Mouse (Mus musculus) intestine, embryonic 15.5 days (tissue): Measurements from ENCODE around the gene Taf5. TPM values are rescaled to one million over a fixed set of nuclear protein-coding genes. Genes with fewer than 3 reads are reported as not detected.

ENCODE experiments used
- ATAC-seq: fragments of 200-750 bp; cut with Nextera tagmentation; 2 replicates; pipeline ENCODE4 v1.8.0; 2017; ENCODE audit warnings: moderate TSS enrichment, moderate library complexity
- H3K27ac ChIP-seq: fragments of 300-500 bp; sonication (generic); 2 replicates; pipeline ENCODE4 v1.5.1; 2015; ENCODE audit warnings: mild to moderate bottlenecking, inconsistent platforms
- H3K27me3 ChIP-seq: fragments of 300-500 bp; sonication (generic); replicated peaks from 2 replicates; pipeline ENCODE4 v1.6.1; 2015; ENCODE audit warnings: inconsistent platforms
- H3K36me3 ChIP-seq: fragments of 300-500 bp; sonication (generic); 2 replicates; pipeline ENCODE4 v1.6.1; 2015; ENCODE audit warnings: inconsistent platforms
- H3K4me1 ChIP-seq: fragments of 300-500 bp; sonication (generic); replicated peaks from 2 replicates; pipeline ENCODE4 v1.6.1; 2015; ENCODE audit warnings: inconsistent platforms
- H3K4me2 ChIP-seq: fragments of 300-500 bp; sonication (generic); replicated peaks from 2 replicates; pipeline ENCODE4 v1.6.1; 2015; ENCODE audit warnings: mild to moderate bottlenecking, inconsistent platforms
- H3K4me3 ChIP-seq: fragments of 300-500 bp; sonication (generic); replicated peaks from 2 replicates; pipeline ENCODE4 v1.5.1; 2015; ENCODE audit warnings: inconsistent platforms
- H3K9ac ChIP-seq: fragments of 300-500 bp; sonication (generic); 2 replicates; pipeline ENCODE4 v1.6.1; 2015; ENCODE audit warnings: inconsistent platforms
- H3K9me3 ChIP-seq: fragments of 300-500 bp; sonication (generic); 2 replicates; pipeline ENCODE4 v1.6.1; 2016; ENCODE audit warnings: inconsistent platforms
- WGBS: fragments of 180-500 bp; shearing (Covaris S2); methylation state at CpG from one replicate; pipeline ENCODE4 v1.1.7; 2015; 5-methylcytosine and 5-hydroxymethylcytosine counted together
- polyA plus RNA-seq: library from polyadenylated mRNA; unstranded; fragments of >200 nt; fragmentation: Nextera tagmentation; extraction: Ambion mirVana; gene quantifications from 2 replicates; pipeline ENCODE4 v1.2.1, GENCODE M21; 2015

Gene Taf5
- polyA plus RNA-seq, 1 experiment from 2014 or later: 5.0 TPM

DNA sequence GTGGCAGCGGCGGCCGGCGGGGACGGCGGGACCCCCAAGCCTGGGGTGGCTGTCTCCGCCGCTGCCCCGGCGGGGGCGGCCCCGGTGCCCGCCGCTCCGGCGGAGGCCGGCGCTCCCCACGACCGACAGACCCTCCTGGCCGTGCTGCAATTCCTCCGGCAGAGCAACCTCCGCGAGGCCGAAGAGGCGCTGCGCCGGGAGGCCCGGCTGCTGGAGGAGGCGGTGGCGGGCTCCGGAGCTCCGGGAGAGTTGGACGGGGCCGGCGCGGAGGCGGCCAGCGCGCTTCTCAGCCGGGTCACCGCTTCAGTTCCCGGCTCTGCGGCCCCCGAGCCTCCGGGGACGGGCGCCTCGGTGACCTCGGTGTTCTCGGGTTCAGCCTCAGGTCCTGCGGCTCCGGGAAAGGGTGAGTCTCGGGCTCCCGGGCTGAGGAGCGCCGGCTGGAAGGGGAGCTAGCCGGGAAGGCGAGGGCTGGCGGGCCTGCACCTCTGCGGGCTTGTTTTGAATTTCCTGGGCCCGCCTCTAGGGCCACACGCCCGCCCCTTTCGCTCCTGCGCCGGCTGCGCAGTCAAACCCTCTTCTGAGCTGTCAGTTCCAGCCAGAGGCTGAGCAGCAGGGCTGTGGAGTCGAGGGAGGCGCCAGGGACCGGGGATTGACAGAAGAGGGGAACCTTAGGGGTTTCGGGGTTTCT lies 522 bp downstream of the Taf5 start:
- peak overlapping the region; percentile 97 for H3K9ac ChIP-seq
- WGBS: under 1% methylated on average over 70 of the region's 72 CpGs
- no peaks in the 10 kb centered on the region for H3K9me3 ChIP-seq
- H3K4me3 ChIP-seq: peak overlapping the region; percentile 88
- H3K27me3 ChIP-seq: no peaks in the 10 kb centered on the region
- peak; percentile 96 for ATAC-seq
- H3K27ac ChIP-seq: peak overlapping the region; percentile 83
- H3K4me1 ChIP-seq: peaks cover 6% of the 10 kb centered on the region; the same call in 1 of the 2 replicates
- peak overlapping the region; percentile 73 for H3K4me2 ChIP-seq
- H3K36me3 ChIP-seq: peaks cover 7% of the 10 kb centered on the region; the same call in 1 of the 2 replicates

DNA sequence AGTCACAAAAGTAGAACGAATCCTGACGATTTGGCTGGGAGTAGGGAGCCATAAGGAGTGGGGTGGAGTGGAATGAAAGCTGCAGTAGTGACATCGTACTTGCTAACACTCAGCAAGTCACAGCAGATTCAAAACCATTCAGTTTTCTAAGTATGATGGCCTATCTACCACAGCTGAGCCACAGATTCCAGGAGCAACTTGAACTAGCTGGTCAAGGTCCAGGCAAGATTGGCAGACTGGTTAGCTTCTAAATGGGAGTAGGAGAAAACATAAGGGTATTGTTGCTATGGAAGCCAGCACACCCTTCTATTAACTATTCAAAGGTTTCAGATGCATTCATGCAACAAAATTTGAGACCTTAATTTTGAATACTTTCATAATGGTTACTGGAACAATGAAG lies 20.7 kb downstream of the Taf5 start:
- Histone ChIP-seq H3K4me1 (peaks cover 11% of the 10 kb centered on the region; the same call in 1 of the 2 replicates), H3K4me3 (no peak overlapping the region), H3K9me3 (no peaks in the 10 kb centered on the region), H3K4me2 (no peak overlapping the region), H3K36me3 (peaks cover 14% of the 10 kb centered on the region), H3K9ac (no peak overlapping the region), H3K27ac (no peak overlapping the region), H3K27me3 (no peaks in the 10 kb centered on the region)
- WGBS: 88% methylated on average over 3 of the region's 3 CpGs
- ATAC-seq: no peak

DNA sequence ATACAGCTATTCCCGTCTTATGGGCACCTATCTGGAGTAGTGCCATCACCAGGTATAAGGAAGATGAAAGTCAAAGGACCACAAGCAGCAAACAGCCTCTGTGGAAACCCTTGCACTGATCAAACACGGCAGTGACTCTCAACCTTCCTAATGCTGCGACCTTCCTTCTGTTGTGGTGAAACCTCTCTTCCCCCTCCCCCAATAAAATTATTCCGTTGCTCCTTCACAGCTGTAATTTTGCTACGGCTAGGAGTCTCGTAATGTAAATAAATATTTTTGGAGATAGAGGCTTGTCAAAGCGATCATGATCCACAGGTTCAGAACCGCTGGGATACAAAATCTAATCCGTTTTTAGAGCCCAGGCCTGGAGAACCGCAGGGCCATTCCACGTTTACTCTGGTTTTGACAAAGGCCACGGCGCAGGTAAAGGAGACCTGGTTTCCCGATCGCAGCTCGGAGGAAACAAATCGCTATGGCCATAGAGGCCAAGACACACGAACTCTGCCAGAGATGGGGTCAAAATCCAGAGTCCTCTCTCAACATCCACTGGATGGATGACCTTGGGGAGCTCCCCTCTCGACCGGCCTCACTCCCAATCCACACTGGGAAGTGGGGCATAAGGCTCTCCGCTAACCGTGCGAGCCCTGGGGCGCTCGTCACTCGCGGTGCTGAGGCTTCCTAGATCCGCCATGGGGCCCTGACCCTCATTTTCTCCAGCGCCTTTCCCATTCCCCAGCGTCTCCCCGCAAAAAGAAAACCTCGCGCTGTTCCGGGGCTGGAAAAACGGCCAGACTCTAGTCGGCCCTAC lies 22.4 kb downstream of the Taf5 start:
- Histone ChIP-seq H3K4me3 (peak overlapping the region; percentile 89), H3K4me2 (peak overlapping the region; percentile 67), H3K9me3 (no peaks in the 10 kb centered on the region), H3K36me3 (peaks cover 3% of the 10 kb centered on the region), H3K9ac (peak overlapping the region; percentile 98), H3K4me1 (peaks cover 11% of the 10 kb centered on the region; the same call in 1 of the 2 replicates), H3K27ac (peak overlapping the region; percentile 83), H3K27me3 (no peaks in the 10 kb centered on the region)
- WGBS: under 1% methylated on average over 36 of the region's 36 CpGs
- peak; percentile 81 for ATAC-seq

DNA sequence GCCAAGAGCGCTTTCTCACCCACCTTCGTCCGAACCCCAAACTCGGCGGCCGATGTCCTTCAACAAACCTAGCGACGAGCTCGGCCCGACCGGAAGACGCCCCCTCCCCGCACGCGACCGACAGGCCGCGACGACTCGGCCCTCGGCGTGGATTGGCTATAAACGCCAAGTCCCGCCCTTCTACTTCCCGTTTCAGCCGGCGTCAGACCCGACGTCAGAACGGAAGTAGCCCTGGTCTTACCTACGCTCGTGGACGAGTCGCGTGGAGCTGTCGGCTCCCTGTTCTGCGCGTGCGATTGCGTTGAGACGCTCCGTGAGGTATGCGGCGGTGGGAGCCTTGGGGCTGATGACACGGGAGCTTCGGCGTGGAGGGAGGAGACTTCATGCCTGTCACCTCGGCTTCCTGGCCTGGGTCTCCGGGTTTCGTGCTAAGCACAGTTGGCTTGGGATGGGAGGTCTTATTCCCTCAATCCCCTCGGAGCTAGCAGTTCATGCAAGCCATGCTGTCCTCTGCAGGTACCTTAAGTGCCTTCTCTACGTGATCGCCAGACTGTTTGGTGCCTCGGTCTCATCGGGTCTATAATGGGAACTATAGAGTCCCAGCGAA lies 23.1 kb downstream of the Taf5 start, which contains the start of the genes Usmg5 and Pdcd11:
Gene Usmg5 (minus strand): TSS at position 98 of the 607 bp plus-strand sequence.
Gene Pdcd11 (plus strand): TSS at position 219 of the 607 bp plus-strand sequence.
- Histone ChIP-seq H3K9me3 (no peaks in the 10 kb centered on the region), H3K27me3 (no peaks in the 10 kb centered on the region), H3K4me1 (peaks cover 11% of the 10 kb centered on the region; the same call in 1 of the 2 replicates), H3K9ac (peak within 1 kb of the TSS; percentile 98), H3K4me2 (peak within 1 kb of the TSS; percentile 67), H3K27ac (peak within 1 kb of the TSS; percentile 83), H3K4me3 (peak within 1 kb of the TSS; percentile 89), H3K36me3 (peaks cover 4% of the 10 kb centered on the region; the same call in 1 of the 2 replicates)
- under 1% methylated on average over 56 of the region's 56 CpGs for whole genome bisulfite sequencing
- peak; percentile 100 for ATAC-seq

DNA sequence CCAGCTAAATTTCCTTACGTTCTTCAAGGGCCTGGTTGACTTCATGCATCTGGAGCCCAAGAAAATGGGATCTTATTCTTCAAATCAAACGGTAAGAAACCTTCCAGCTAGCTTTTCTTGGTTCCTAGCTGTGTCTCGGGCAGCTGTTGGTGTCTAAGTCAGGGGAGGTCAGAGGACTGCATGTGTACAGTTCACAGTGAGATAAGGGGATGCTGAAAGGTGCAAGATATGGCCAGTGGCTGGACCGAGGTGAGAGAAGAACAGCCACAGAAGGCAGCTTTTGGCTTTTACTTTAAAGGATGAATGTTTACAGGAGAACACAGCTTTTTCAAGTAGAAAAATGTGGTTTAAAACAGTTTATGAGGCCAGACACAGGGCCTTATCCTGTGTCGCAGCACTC lies 33.5 kb downstream of the Taf5 start:
- H3K4me1 ChIP-seq: no peaks in the 10 kb centered on the region
- H3K9me3 ChIP-seq: no peaks in the 10 kb centered on the region
- H3K4me3 ChIP-seq: no peak overlapping the region
- H3K9ac ChIP-seq: no peak overlapping the region
- WGBS: 91% methylated on average over 5 of the region's 5 CpGs
- H3K4me2 ChIP-seq: no peak overlapping the region
- no peak overlapping the region for H3K27ac ChIP-seq
- peaks cover 48% of the 10 kb centered on the region for H3K36me3 ChIP-seq
- H3K27me3 ChIP-seq: no peaks in the 10 kb centered on the region
- ATAC-seq: no peak

DNA sequence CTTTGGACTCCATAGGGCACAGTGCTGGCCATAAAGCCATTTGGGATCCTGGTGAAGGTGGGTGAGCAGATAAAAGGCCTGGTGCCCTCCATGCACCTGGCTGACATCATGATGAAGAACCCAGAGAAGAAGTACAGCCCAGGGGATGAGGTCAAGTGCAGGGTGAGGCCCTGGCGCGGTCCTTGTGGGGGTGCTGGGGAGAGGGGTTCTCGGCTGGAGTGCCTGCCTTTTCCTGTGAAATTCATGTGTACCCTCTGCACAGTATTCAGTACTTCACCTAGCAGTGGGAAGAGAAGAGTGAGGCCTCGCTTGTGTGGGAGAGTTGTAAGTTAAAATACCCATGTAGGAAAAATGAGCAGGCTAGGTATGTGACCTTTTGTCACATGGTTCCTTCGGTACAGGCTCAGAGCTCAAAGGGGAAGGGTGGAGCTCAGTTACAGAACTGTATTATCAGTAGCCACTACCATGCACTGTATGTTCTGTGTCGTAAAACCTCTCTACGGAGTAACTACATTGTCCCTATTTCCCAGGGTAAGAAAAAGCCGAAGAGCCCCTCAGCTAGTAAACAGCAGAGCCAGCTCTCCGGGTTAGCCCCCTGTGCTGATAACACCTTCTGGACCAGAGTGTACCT lies 37.2 kb downstream of the Taf5 start:
- no peak overlapping the region for H3K4me3 ChIP-seq
- no peaks in the 10 kb centered on the region for H3K9me3 ChIP-seq
- H3K4me2 ChIP-seq: no peak overlapping the region
- peak overlapping the region; percentile 14; the same call in 1 of the 2 replicates for H3K27ac ChIP-seq
- ATAC-seq: peak; percentile 89
- no peak overlapping the region for H3K9ac ChIP-seq
- peaks cover 49% of the 10 kb centered on the region for H3K36me3 ChIP-seq
- no peaks in the 10 kb centered on the region for H3K27me3 ChIP-seq
- 75% methylated on average over 9 of the region's 9 CpGs for WGBS
- H3K4me1 ChIP-seq: no peaks in the 10 kb centered on the region

DNA sequence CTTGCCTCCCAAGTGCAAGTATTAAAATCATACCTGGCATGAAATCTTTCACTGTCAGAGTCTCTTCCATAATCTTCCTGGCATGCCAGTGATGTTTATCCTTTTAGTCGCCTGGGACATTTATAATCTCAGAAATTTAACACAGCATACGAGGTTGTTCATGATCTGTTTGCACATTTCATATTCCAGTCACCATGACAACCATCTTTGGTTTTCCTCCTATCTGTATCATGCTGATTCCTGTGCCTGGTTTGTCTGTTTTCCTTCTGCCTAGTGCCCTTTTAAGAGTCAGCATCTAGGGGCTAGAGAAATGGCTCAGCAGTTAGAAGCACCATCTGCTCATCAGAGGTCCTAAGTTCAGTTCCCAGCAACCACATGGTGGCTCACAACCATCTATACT lies 51.1 kb downstream of the Taf5 start:
- Histone ChIP-seq H3K27me3 (no peaks in the 10 kb centered on the region), H3K4me1 (no peaks in the 10 kb centered on the region), H3K36me3 (peaks cover 41% of the 10 kb centered on the region), H3K9ac (no peak overlapping the region), H3K4me3 (no peak overlapping the region), H3K9me3 (no peaks in the 10 kb centered on the region), H3K27ac (no peak overlapping the region), H3K4me2 (no peak overlapping the region)
- WGBS: 59% methylated on average over 2 of the region's 2 CpGs
- ATAC-seq: no peak

DNA sequence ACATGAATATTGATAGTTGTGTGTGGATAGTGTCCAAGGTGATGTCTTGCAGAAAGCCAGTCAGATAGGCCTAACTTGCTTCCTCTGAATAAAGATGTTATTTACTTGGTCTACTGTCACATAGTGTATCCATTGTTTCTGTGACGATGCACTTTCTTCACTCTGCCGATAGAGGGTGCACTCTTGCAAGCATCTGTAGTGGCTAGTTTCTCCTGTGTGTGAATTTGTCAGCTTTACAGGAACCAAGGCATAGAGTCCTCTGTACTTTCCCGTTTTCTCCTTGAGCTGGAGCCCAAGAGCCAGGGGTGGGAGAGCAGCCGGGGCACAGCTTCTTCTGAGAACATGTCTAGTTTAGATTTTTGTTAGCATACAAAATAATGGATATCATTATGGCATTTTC lies 53.5 kb downstream of the Taf5 start:
- ATAC-seq: no peak
- Histone ChIP-seq H3K4me1 (no peaks in the 10 kb centered on the region), H3K36me3 (peaks cover 51% of the 10 kb centered on the region), H3K27me3 (no peaks in the 10 kb centered on the region), H3K9me3 (no peaks in the 10 kb centered on the region), H3K4me2 (no peak overlapping the region), H3K9ac (no peak overlapping the region), H3K27ac (no peak overlapping the region), H3K4me3 (no peak overlapping the region)
- 47% methylated on average over 4 of the region's 4 CpGs for WGBS

DNA sequence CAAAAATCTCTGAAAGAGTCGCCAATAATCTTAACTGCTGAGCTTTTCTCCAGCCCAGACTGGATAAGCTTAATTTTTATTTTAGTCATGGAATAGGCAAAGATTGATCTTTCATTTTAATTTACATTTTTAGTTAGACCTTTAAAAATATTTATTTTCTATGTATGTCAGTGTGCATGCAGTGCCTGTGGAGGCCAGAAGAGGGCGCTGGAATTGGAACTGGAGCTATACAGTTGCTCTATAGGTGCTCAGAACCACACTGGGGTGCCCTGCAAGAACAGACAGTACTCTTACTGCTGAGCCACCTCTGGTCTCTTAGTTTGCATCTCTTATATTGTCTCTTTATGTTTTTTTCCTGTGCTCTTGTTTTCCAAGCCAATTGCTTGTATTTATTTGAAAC lies 55.3 kb downstream of the Taf5 start:
- Histone ChIP-seq H3K9me3 (no peaks in the 10 kb centered on the region), H3K4me1 (no peaks in the 10 kb centered on the region), H3K36me3 (peaks cover 54% of the 10 kb centered on the region), H3K4me3 (no peak overlapping the region), H3K9ac (no peak overlapping the region), H3K27me3 (no peaks in the 10 kb centered on the region), H3K27ac (no peak overlapping the region), H3K4me2 (no peak overlapping the region)
- 29% methylated on average over 2 of the region's 2 CpGs for WGBS
- no peak for ATAC-seq

DNA sequence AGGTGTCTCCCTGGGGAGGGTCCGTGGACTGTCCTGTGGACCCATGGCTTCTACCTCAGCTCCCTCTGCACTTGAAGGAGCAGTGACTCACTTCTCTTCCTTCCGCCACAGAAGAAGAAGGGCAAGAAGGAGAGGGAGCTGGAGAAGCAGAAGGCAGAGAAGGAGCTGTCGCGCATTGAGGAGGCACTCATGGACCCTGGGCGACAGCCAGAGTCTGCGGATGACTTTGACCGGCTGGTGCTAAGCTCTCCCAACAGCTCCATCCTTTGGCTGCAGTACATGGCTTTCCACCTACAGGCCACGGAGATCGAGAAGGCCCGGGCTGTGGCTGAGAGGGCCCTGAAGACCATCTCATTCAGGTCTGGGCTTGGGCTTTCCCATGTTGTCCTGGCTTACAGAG lies 60.6 kb downstream of the Taf5 start:
- Histone ChIP-seq H3K27me3 (no peaks in the 10 kb centered on the region), H3K36me3 (peaks cover 65% of the 10 kb centered on the region), H3K9me3 (no peaks in the 10 kb centered on the region), H3K4me3 (no peak overlapping the region), H3K27ac (no peak overlapping the region), H3K4me1 (no peaks in the 10 kb centered on the region; the same call in 1 of the 2 replicates), H3K4me2 (no peak overlapping the region), H3K9ac (no peak overlapping the region)
- WGBS: 91% methylated on average over 10 of the region's 10 CpGs
- ATAC-seq: no peak

DNA sequence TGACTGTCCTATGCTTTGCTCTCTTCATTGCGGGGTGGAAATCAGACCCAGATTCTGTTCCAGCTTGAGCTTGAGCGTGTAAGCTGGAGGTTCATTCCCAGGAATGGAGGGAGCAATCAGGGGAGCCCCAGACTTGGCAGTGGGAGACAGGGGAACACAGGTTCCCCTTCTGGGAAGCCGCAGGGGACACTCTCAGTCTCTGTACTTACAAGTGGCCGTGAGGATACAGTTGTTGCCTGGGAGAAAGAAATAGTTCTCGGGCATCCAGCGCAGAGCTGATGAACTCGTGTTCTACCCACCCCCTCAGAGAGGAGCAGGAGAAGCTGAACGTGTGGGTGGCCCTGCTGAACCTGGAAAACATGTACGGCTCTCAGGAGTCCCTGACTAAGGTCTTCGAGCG lies 61.3 kb downstream of the Taf5 start:
- peaks cover 64% of the 10 kb centered on the region for H3K36me3 ChIP-seq

More for the DNA sequence above, 61.3 kb downstream of the Taf5 start:
- no peak overlapping the region for H3K4me2 ChIP-seq
- no peaks in the 10 kb centered on the region for H3K27me3 ChIP-seq
- ATAC-seq: no peak
- no peaks in the 10 kb centered on the region for H3K9me3 ChIP-seq
- no peak overlapping the region for H3K27ac ChIP-seq
- no peak overlapping the region for H3K4me3 ChIP-seq
- H3K9ac ChIP-seq: no peak overlapping the region
- H3K4me1 ChIP-seq: no peaks in the 10 kb centered on the region; the same call in 1 of the 2 replicates
- 91% methylated on average over 11 of the region's 11 CpGs for WGBS
